Mouse (Mus musculus): ENCODE data around the gene Gm10912.

Gene Gm10912

DNA sequence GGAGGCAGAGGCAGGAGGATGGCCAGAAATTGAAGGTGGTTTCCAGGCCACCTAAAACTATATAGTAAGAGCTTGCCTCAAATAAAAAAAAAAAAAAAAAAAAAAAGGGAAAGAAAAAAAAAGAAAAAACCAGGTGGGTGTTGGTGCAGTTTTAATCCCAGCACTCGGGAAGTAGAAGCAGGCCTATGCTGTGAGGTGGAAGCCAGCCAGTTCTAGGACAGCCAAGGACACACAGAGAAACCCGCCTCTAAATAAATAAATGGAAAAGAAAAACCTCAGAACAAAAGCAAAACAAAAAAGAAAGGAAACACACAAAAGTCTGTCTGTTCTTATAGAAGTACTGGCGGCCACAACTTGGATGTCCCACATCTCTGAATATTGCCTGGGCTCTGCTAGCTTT, 49.3 kb downstream of the Gm10912 start:
- no peak for DNase-seq (ENCODE audit: low spot score in 2 of 2)

All from frontal cortex, postnatal 10 days (tissue).